Mouse (Mus musculus) MEL (cell line): ENCODE measurements around the gene Syt8. TPM values are rescaled to one million over a fixed set of nuclear protein-coding genes. Genes with fewer than 3 reads are reported as not detected.

ENCODE experiments used
- DNase-seq: peaks from one replicate; pipeline ENCODE4 v3.0.0; 2011; ENCODE audit warnings: low read depth, low spot score
- H3K27ac ChIP-seq: 2 replicates; pipeline ENCODE4 v1.5.1; 2012; ENCODE audit warnings: low read depth, mild to moderate bottlenecking, control low read depth, low read length, moderate library complexity; ENCODE audit not compliant: control insufficient read depth
- H3K27me3 ChIP-seq, 2 experiments: fragments of 150-350 bp in 1 of 2; sonication (generic) in 1 of 2; 2 replicates each; pipeline ENCODE4 v1.6.1; 2012; ENCODE audit warnings: low read length in 2 of 2, mild to moderate bottlenecking in 2 of 2, improper control_type of control experiment in 1 of 2, moderate library complexity in 1 of 2; ENCODE audit not compliant: insufficient read depth in 2 of 2, control insufficient read depth in 1 of 2
- H3K36me3 ChIP-seq, 2 experiments: 2 replicates each; pipeline ENCODE4 v1.6.1; 2012 to 2014; ENCODE audit warnings: low read length in 2 of 2, improper control_type of control experiment in 1 of 2, inconsistent platforms in 1 of 2, mild to moderate bottlenecking in 1 of 2; ENCODE audit not compliant: insufficient read depth in 2 of 2, control insufficient read depth in 1 of 2
- H3K4me1 ChIP-seq, 2 experiments: fragments of 150-350 bp in 1 of 2; sonication (generic) in 1 of 2; 2 replicates each; pipeline ENCODE4 v1.6.1; 2012; ENCODE audit warnings: low read length in 2 of 2, improper control_type of control experiment in 1 of 2, mild to moderate bottlenecking in 1 of 2; ENCODE audit not compliant: insufficient read depth in 2 of 2, control insufficient read depth in 1 of 2
- H3K4me3 ChIP-seq, 2 experiments: fragments of 150-350 bp in 1 of 2; sonication (generic) in 1 of 2; 2 replicates each; pipeline ENCODE4 v1.5.1; 2012; ENCODE audit warnings: low read depth in 2 of 2, low read length in 2 of 2, mild to moderate bottlenecking in 2 of 2, moderate library complexity in 2 of 2, control low read depth in 1 of 2, improper control_type of control experiment in 1 of 2; ENCODE audit not compliant: control insufficient read depth in 1 of 2, insufficient read depth in 1 of 2
- H3K79me2 ChIP-seq: 2 replicates; pipeline ENCODE4 v1.6.1; 2012; ENCODE audit warnings: mild to moderate bottlenecking, low read length, moderate library complexity; ENCODE audit not compliant: control insufficient read depth, poor library complexity, insufficient read depth
- H3K9ac ChIP-seq: 2 replicates; pipeline ENCODE4 v1.6.1; 2012; ENCODE audit warnings: low read depth, mild to moderate bottlenecking, control low read depth, low read length, moderate library complexity; ENCODE audit not compliant: control insufficient read depth, poor library complexity, severe bottlenecking
- H3K9me3 ChIP-seq: fragments of 150-350 bp; sonication (generic); replicated peaks from 2 replicates; pipeline ENCODE4 v1.6.1; 2012; ENCODE audit warnings: mild to moderate bottlenecking, low read length, improper control_type of control experiment, moderate library complexity; ENCODE audit not compliant: insufficient read depth
- BHLHE40 ChIP-seq: IDR thresholded peaks from 2 replicates; pipeline ENCODE4 v1.6.1; 2012; ENCODE audit warnings: low read depth, mild to moderate bottlenecking, inconsistent platforms, low read length, improper control_type of control experiment, borderline replicate concordance
- CHD1 ChIP-seq: IDR thresholded peaks from 2 replicates; pipeline ENCODE4 v1.6.1; 2012; ENCODE audit warnings: low read depth, mild to moderate bottlenecking, inconsistent platforms, low read length, improper control_type of control experiment
- CHD2 ChIP-seq: IDR thresholded peaks from 2 replicates; pipeline ENCODE4 v1.6.1; 2011; ENCODE audit warnings: low read length, improper control_type of control experiment
- E2F4 ChIP-seq: IDR thresholded peaks from 2 replicates; pipeline ENCODE4 v1.6.1; 2011; ENCODE audit warnings: low read depth, low read length, improper control_type of control experiment, borderline replicate concordance
- EP300 ChIP-seq, 2 experiments: IDR thresholded peaks; 2 replicates each; pipeline ENCODE4 v1.6.1; 2011; ENCODE audit warnings: improper control_type of control experiment in 2 of 2, low read length in 2 of 2, low read depth in 1 of 2, mild to moderate bottlenecking in 1 of 2
- ETS1 ChIP-seq: IDR thresholded peaks from 2 replicates; pipeline ENCODE4 v1.6.1; 2012; ENCODE audit warnings: low read depth, mild to moderate bottlenecking, inconsistent platforms, low read length, improper control_type of control experiment, moderate library complexity
- JUND ChIP-seq: IDR thresholded peaks from 2 replicates; pipeline ENCODE4 v1.6.1; 2011; ENCODE audit warnings: low read depth, mild to moderate bottlenecking, improper control_type of control experiment, low read length
- MAFK ChIP-seq: IDR thresholded peaks from 2 replicates; pipeline ENCODE4 v1.6.1; 2011; ENCODE audit warnings: low read depth, mild to moderate bottlenecking, low read length, improper control_type of control experiment, borderline replicate concordance
- MAX ChIP-seq: IDR thresholded peaks from 2 replicates; pipeline ENCODE4 v1.6.1; 2011; ENCODE audit warnings: low read length, improper control_type of control experiment
- MAZ ChIP-seq: IDR thresholded peaks from 2 replicates; pipeline ENCODE4 v1.6.1; 2012; ENCODE audit warnings: low read depth, mild to moderate bottlenecking, inconsistent platforms, low read length, improper control_type of control experiment
- MYB ChIP-seq: IDR thresholded peaks from 2 replicates; pipeline ENCODE4 v1.6.1; 2011; ENCODE audit warnings: mild to moderate bottlenecking, low read depth, low read length, improper control_type of control experiment
- MYC ChIP-seq: IDR thresholded peaks from 2 replicates; pipeline ENCODE4 v1.6.1; 2011; ENCODE audit warnings: low read depth, mild to moderate bottlenecking, low read length, improper control_type of control experiment, moderate library complexity
- POLR2AphosphoS5 ChIP-seq: IDR thresholded peaks from 2 replicates; pipeline ENCODE4 v1.6.1; 2012; ENCODE audit warnings: low read depth, borderline replicate concordance, mild to moderate bottlenecking, inconsistent platforms, low read length, moderate library complexity, mixed read lengths
- RAD21 ChIP-seq: IDR thresholded peaks from 2 replicates; pipeline ENCODE4 v1.6.1; 2011; ENCODE audit warnings: mild to moderate bottlenecking, low read depth, low read length, improper control_type of control experiment
- RCOR1 ChIP-seq: IDR thresholded peaks from 2 replicates; pipeline ENCODE4 v1.6.1; 2012; ENCODE audit warnings: low read depth, mild to moderate bottlenecking, inconsistent platforms, low read length, improper control_type of control experiment
- SIN3A ChIP-seq: IDR thresholded peaks from 2 replicates; pipeline ENCODE4 v1.6.1; 2012; ENCODE audit warnings: low read length, improper control_type of control experiment, inconsistent platforms
- SMC3 ChIP-seq: IDR thresholded peaks from 2 replicates; pipeline ENCODE4 v1.6.1; 2011; ENCODE audit warnings: low read depth, low read length, improper control_type of control experiment
- TAL1 ChIP-seq: IDR thresholded peaks from 2 replicates; pipeline ENCODE4 v1.6.1; 2012; ENCODE audit warnings: mild to moderate bottlenecking, inconsistent platforms, low read length, moderate library complexity, mixed read lengths
- TCF12 ChIP-seq: IDR thresholded peaks from 2 replicates; pipeline ENCODE4 v1.6.1; 2014; ENCODE audit warnings: low read depth, mild to moderate bottlenecking, inconsistent platforms, low read length, improper control_type of control experiment, moderate library complexity
- USF1 ChIP-seq: IDR thresholded peaks from 2 replicates; pipeline ENCODE4 v1.6.1; 2014; ENCODE audit warnings: low read depth, mild to moderate bottlenecking, inconsistent platforms, low read length, improper control_type of control experiment, moderate library complexity
- ZKSCAN1 ChIP-seq: IDR thresholded peaks from 2 replicates; pipeline ENCODE4 v1.6.1; 2012; ENCODE audit warnings: low read depth, mild to moderate bottlenecking, inconsistent platforms, low read length, improper control_type of control experiment, moderate library complexity
- ZMIZ1 ChIP-seq: IDR thresholded peaks from 2 replicates; pipeline ENCODE4 v1.6.1; 2012; ENCODE audit warnings: low read depth, mild to moderate bottlenecking, inconsistent platforms, low read length, improper control_type of control experiment, moderate library complexity
- ZNF384 ChIP-seq: IDR thresholded peaks from 2 replicates; pipeline ENCODE4 v1.6.1; 2012; ENCODE audit warnings: low read depth, mild to moderate bottlenecking, inconsistent platforms, low read length, improper control_type of control experiment
- polyA plus RNA-seq, 2 experiments: library from polyadenylated mRNA; stranded (reverse) in 1 of 2; unstranded in 1 of 2; fragments of >175 nt in 1 of 2; fragments of >200 nt in 1 of 2; gene quantifications; 2 replicates each; pipeline versions ENCODE4 v1.2.1 to v1.2.4; 2012; ENCODE audit warnings: low replicate concordance in 2 of 2, low read depth in 1 of 2; ENCODE audit not compliant: insufficient read length in 2 of 2, insufficient read depth in 1 of 2, missing spikeins in 1 of 2
- total RNA-seq: library from RNA; depleted of rRNA; stranded (reverse); fragments of 300-350 nt; gene quantifications from 2 replicates; pipeline ENCODE4 v1.2.3, GENCODE M21; 2012

The Syt8 gene
- total and polyA plus RNA-seq, 3 experiments, result not detected

GRCm38 (mm10) chr7:142455251-142455650, 20.6 kb downstream of the Syt8 start:
- H3K27ac ChIP-seq, result no peak overlapping the region
- no peak overlapping the region for H3K9ac ChIP-seq

GRCm38 (mm10) chr7:142456806-142457205, 22.2 kb downstream of the Syt8 start:
- Histone ChIP-seq H3K4me3 (no peak overlapping the region), H3K9me3 (no peaks in the 10 kb centered on the region), H3K4me1 (no peaks in the 10 kb centered on the region), H3K9ac (no peak overlapping the region), H3K27me3 (peaks cover 0 to 2% of the 10 kb centered on the region in 2 experiments; a peak in 2 of 4 replicates), H3K27ac (no peak overlapping the region), H3K79me2 (no peaks in the 10 kb centered on the region), H3K36me3 (no peaks in the 10 kb centered on the region)
- no peak for TF ChIP-seq ZMIZ1
- TF ChIP-seq MAX, result no peak
- no peak for TF ChIP-seq CHD2
- no peak for TF ChIP-seq ZNF384
- TF ChIP-seq SIN3A, result no peak
- no peak for TF ChIP-seq BHLHE40
- no peak for TF ChIP-seq USF1
- no peak for TF ChIP-seq RCOR1
- no peak for TF ChIP-seq JUND
- TF ChIP-seq POLR2AphosphoS5, result no peak
- no peak for TF ChIP-seq TAL1
- TF ChIP-seq E2F4, result no peak
- TF ChIP-seq MYB, result no peak
- TF ChIP-seq ZKSCAN1, result no peak
- TF ChIP-seq MAFK, result no peak
- DNase-seq, result no peak

More at GRCm38 (mm10) chr7:142455251-142455650, 20.6 kb downstream of the Syt8 start:
- DNase-seq, result no peak
- Histone ChIP-seq H3K4me3 (no peak overlapping the region), H3K9me3 (no peaks in the 10 kb centered on the region), H3K79me2 (no peaks in the 10 kb centered on the region), H3K27me3 (peaks cover 0 to 2% of the 10 kb centered on the region in 2 experiments; a peak in 2 of 4 replicates), H3K36me3 (no peaks in the 10 kb centered on the region), H3K4me1 (no peaks in the 10 kb centered on the region)
- no peak for TF ChIP-seq MAZ

- H3K27ac ChIP-seq, result no peak overlapping the region
- no peaks in the 10 kb centered on the region for H3K4me1 ChIP-seq
- H3K27me3 ChIP-seq, result peaks cover 0 to 2% of the 10 kb centered on the region in 2 experiments; a peak in 1 of 4 replicates
- no peak for DNase-seq
- TF ChIP-seq RAD21 (no peak), E2F4 (no peak), TAL1 (no peak), CHD2 (no peak), TCF12 (no peak), ZMIZ1 (no peak), USF1 (no peak), MYC (no peak), SMC3 (no peak), CHD1 (no peak), EP300 (IDR thresholded peaks at IDR 0.05; ENCODE audit: low read depth in 1 of 2, low read length in 2 of 2) (no peak), ETS1 (no peak), MAZ (no peak)
- H3K4me3 ChIP-seq, result no peak overlapping the region
- H3K79me2 ChIP-seq, result no peaks in the 10 kb centered on the region
- no peaks in the 10 kb centered on the region for H3K36me3 ChIP-seq
- no peak overlapping the region for H3K9ac ChIP-seq
- no peaks in the 10 kb centered on the region for H3K9me3 ChIP-seq
Observed at GRCm38 (mm10) chr7:142457227-142457811, 22.7 kb downstream of the Syt8 start.
